Mouse (Mus musculus): ENCODE measurements at regions not wholly inside any gene's neighbourhood (a gene's known extent, or its start where the extent isn't known, plus 50 kb on each side); places are given as distances from the start of the nearest gene placed in this dataset.

GRCm38 (mm10) chr5:142340205-142341025 is 60.9 kb upstream of the Foxk1 start:
- TF ChIP-seq CTCF (IDR thresholded peaks at IDR 0.05; ENCODE audit: low read depth, low read length), result no peak
- no peak for TF ChIP-seq POLR2A (IDR thresholded peaks at IDR 0.05; ENCODE audit: extremely low read depth, insufficient read depth, low read length)

All from liver, adult 2 months (tissue).